Mouse (Mus musculus): ENCODE data around the gene Hspe1. TPM values are rescaled to one million over a fixed set of nuclear protein-coding genes. Genes with fewer than 3 reads are reported as not detected.

The Hspe1 gene
- polyA plus RNA-seq, 1 experiment from 2014 or later, result 512 TPM

DNA sequence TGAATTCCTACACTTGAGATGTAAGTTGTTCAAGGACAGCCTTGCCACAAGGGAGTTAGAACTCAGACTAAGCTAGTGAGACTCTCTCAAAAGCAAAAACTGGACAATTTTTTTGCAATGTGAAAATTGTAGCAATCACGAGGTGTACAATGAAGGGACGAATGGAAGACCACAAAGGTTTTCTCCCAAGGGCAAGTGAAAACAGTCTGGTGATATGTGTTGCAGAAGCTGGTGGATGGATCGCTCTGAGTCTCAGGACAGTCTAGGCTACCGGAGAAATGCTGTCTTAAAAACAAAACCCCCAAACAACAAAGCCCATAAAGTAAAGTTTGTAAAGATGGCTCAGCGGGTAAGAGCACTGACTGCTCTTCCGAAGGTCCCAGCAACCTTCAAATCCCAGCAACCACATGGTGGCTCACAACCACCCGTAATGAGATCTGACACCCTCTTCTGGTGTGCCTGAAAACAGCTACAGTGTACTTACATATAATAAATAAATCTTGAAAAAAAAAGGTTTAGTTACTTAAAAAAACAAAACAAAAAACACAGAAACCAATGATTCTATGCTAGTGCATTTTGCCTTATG lies 2.1 kb upstream of the Hspe1 start:
- peaks cover 56% of the 10 kb centered on the region for H3K36me3 ChIP-seq
- no peak for ATAC-seq (ENCODE audit: insufficient number of reproducible peaks, insufficient read depth, low FRiP score, low TSS enrichment, low read depth)
- WGBS, result 49% methylated on average over 7 of the region's 7 CpGs
- peak overlapping the region; percentile 94; the same call in 1 of the 2 replicates for H3K9ac ChIP-seq (replicated peaks)
- H3K4me3 ChIP-seq (replicated peaks), result peak overlapping the region; percentile 92
- no peak overlapping the region for H3K27ac ChIP-seq
- H3K27me3 ChIP-seq, result no peaks in the 10 kb centered on the region
- H3K9me3 ChIP-seq, result no peaks in the 10 kb centered on the region
- peak overlapping the region; percentile 90 for H3K4me2 ChIP-seq
- H3K4me1 ChIP-seq (replicated peaks), result peaks cover 29% of the 10 kb centered on the region

GRCm38 (mm10) chr1:55086868-55087400 lies 998 bp upstream of the Hspe1 start:
- Histone ChIP-seq H3K4me3 (replicated peaks) (peak overlapping the region; percentile 92), H3K9me3 (no peaks in the 10 kb centered on the region), H3K4me2 (peak overlapping the region; percentile 90), H3K9ac (replicated peaks) (peak overlapping the region; percentile 94), H3K4me1 (replicated peaks) (peaks cover 29% of the 10 kb centered on the region), H3K27ac (peak overlapping the region; percentile 95), H3K36me3 (peaks cover 54% of the 10 kb centered on the region), H3K27me3 (no peaks in the 10 kb centered on the region)
- under 1% methylated on average over 13 of the region's 13 CpGs for WGBS
- no peak for ATAC-seq (ENCODE audit: insufficient number of reproducible peaks, insufficient read depth, low FRiP score, low TSS enrichment, low read depth)

GRCm38 (mm10) chr1:55087401-55087904 lies 479 bp upstream of the Hspe1 start:
- Histone ChIP-seq H3K9me3 (no peaks in the 10 kb centered on the region), H3K36me3 (peaks cover 54% of the 10 kb centered on the region), H3K4me3 (replicated peaks) (peak overlapping the region; percentile 92), H3K27ac (peak overlapping the region; percentile 95), H3K4me1 (replicated peaks) (peaks cover 29% of the 10 kb centered on the region), H3K9ac (replicated peaks) (peak overlapping the region; percentile 94), H3K4me2 (peak overlapping the region; percentile 90), H3K27me3 (no peaks in the 10 kb centered on the region)
- ATAC-seq (ENCODE audit: insufficient number of reproducible peaks, insufficient read depth, low FRiP score, low TSS enrichment, low read depth), result peak; percentile 58
- under 1% methylated on average over 52 of the region's 57 CpGs for WGBS

DNA sequence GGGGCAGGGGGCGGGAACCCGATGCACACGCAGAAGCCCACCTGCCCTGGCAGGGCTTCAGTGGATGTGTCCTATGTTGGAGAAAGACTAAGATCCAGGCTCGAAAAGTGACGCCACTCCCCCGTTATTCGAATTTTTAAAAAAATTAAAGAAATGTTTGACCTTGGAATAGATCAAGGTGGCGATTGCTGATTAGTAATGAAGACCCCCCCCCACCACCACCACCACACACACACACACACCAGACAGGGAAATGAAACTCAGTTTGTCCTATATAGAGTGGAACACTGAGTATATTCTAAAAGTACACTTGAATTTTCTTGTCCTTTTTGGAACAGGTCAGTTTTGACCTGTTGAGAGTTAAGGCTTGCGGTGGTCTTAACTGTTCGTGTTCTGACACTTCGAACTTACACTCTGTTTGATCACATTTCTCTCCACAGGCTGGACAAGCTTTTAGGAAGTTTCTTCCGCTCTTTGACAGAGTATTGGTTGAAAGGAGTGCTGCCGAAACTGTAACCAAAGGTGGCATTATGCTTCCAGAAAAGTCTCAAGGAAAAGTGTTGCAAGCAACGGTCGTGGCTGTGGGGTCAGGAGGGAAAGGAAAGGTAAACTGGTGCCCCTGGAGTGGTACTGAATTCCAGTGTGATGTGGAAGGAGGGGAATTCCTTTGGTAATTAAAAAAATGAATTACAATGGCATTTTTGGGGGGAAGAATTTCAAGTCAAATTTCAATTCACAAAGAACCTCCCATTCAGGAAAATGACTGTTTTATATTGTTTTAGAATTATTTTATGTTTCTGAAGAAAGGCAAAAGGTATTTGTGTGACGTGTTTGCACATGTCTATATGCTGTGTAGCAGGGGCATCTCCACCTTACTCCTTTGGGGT lies 922 bp downstream of the Hspe1 start:
- Histone ChIP-seq H3K36me3 (peaks cover 45% of the 10 kb centered on the region), H3K4me1 (replicated peaks) (peaks cover 29% of the 10 kb centered on the region), H3K27me3 (no peaks in the 10 kb centered on the region), H3K4me3 (replicated peaks) (peak overlapping the region; percentile 92), H3K9me3 (no peaks in the 10 kb centered on the region), H3K27ac (peak overlapping the region; percentile 95), H3K4me2 (peak overlapping the region; percentile 75), H3K9ac (replicated peaks) (peak overlapping the region; percentile 76)
- no peak for ATAC-seq (ENCODE audit: insufficient number of reproducible peaks, insufficient read depth, low FRiP score, low TSS enrichment, low read depth)
- 7% methylated on average over 16 of the region's 16 CpGs for WGBS

DNA sequence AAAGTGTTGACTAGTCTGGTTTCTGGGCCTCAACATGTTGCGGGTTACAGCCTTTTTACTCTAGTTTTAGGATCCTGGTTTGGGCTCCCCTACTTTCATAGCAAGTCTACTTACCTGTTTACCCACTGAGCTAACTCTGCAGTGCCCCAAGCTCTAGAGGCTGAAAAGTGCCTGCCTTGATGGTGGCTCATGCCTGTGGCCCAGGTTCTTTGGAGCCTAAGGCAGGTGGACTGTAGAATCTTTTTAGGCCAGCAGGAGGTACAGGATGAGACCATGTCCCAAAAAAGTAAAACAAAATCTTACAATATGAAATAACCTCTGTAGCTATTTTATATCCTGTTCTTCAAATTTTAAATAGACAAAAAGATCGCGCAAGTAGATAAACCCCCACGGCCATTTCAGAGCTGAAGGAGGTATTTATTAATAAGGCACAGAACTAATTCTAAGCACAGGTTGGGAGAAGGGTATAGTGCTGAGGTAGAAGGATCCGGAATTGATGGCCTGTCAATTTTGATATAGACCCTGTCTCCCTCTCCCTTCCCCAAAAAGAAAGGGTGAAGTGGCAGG lies 1.6 kb downstream of the Hspe1 start:
- H3K9ac ChIP-seq (replicated peaks), result peak overlapping the region; percentile 76; the same call in 1 of the 2 replicates

GRCm38 (mm10) chr1:55092056-55092455 lies 4.1 kb downstream of the Hspe1 start:
- WGBS, result 87% methylated on average over 2 of the region's 2 CpGs
- ATAC-seq (ENCODE audit: insufficient number of reproducible peaks, insufficient read depth, low FRiP score, low TSS enrichment, low read depth), result no peak
- Histone ChIP-seq H3K9me3 (no peaks in the 10 kb centered on the region), H3K36me3 (peaks cover 24% of the 10 kb centered on the region), H3K4me1 (replicated peaks) (peaks cover 10% of the 10 kb centered on the region), H3K4me2 (no peak overlapping the region), H3K4me3 (replicated peaks) (no peak overlapping the region), H3K9ac (replicated peaks) (no peak overlapping the region), H3K27me3 (no peaks in the 10 kb centered on the region), H3K27ac (no peak overlapping the region)

More for the DNA sequence above, 1.6 kb downstream of the Hspe1 start:
- H3K4me2 ChIP-seq, result peak overlapping the region; percentile 75
- H3K36me3 ChIP-seq, result peaks cover 38% of the 10 kb centered on the region
- H3K4me1 ChIP-seq (replicated peaks), result peaks cover 29% of the 10 kb centered on the region
- H3K27ac ChIP-seq, result no peak overlapping the region
- H3K9me3 ChIP-seq, result no peaks in the 10 kb centered on the region
- H3K27me3 ChIP-seq, result no peaks in the 10 kb centered on the region
- no peak for ATAC-seq (ENCODE audit: insufficient number of reproducible peaks, insufficient read depth, low FRiP score, low TSS enrichment, low read depth)
- peak overlapping the region; percentile 92 for H3K4me3 ChIP-seq (replicated peaks)
- 86% methylated on average over 5 of the region's 5 CpGs for WGBS

DNA sequence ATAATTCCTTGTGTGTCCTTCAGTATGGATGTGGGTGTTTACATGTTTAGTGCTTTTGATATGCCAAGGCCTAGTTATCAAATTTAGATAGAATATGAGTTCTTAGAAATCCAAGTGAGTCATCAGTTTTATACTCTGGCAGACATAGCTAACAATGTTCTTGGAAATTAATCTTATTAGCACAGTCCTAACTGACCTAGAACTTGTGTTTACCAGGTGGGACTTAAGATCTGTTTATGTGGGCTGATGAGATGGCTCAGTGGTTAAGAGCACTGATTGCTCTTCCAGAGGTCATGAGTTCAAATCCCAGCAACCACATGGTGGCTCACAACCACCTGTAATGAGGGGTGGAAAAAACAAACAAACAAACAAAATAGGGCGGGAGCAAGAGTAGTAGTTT lies 4.5 kb downstream of the Hspe1 start:
- no peak for ATAC-seq (ENCODE audit: insufficient number of reproducible peaks, insufficient read depth, low FRiP score, low TSS enrichment, low read depth)

DNA sequence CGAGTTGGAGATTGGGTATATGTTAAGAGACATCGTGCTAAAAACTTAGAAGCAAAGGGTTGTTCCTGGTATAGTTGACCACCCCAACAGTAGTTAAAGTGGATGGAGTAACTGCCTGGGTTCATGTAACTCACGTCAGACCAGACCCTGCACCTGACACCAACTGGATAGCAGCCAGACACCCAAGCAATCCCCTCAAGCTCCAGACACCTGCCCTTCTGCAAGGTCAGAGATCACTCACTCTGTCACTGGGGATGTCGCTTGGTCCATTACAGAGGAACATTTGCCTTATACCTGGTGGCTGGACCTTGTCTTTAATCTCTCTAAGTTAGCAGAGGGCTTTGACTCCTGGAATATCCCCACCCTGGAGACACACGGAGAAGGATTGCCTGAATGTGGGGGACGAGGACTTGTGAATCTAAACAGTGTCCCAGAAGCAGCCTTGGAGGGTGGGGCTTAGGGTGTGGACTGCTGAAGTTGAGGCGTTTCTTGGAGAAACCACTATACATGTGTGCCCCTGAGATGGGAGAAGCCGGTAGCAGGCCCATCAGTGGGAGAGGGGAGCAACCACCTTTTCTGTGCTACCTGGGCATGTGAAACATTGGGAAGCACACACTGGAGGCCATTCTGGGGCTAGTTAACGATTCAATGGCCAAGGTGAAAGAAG lies 19.1 kb downstream of the Hspe1 start:
- WGBS, result 82% methylated on average over 9 of the region's 9 CpGs
- Histone ChIP-seq H3K4me3 (replicated peaks) (no peak overlapping the region), H3K4me1 (replicated peaks) (no peaks in the 10 kb centered on the region), H3K9ac (replicated peaks) (no peak overlapping the region), H3K9me3 (no peaks in the 10 kb centered on the region), H3K27ac (no peak overlapping the region), H3K4me2 (no peak overlapping the region), H3K27me3 (no peaks in the 10 kb centered on the region), H3K36me3 (no peaks in the 10 kb centered on the region)
- ATAC-seq (ENCODE audit: insufficient number of reproducible peaks, insufficient read depth, low FRiP score, low TSS enrichment, low read depth), result no peak

More for the DNA sequence above, 4.5 kb downstream of the Hspe1 start:
- no peak overlapping the region for H3K9ac ChIP-seq (replicated peaks)
- no peak overlapping the region for H3K27ac ChIP-seq
- peaks cover 10% of the 10 kb centered on the region for H3K4me1 ChIP-seq (replicated peaks)
- H3K4me3 ChIP-seq (replicated peaks), result no peak overlapping the region
- H3K9me3 ChIP-seq, result no peaks in the 10 kb centered on the region
- H3K27me3 ChIP-seq, result no peaks in the 10 kb centered on the region
- H3K4me2 ChIP-seq, result no peak overlapping the region
- H3K36me3 ChIP-seq, result peaks cover 24% of the 10 kb centered on the region
- 62% methylated on average over 1 of the region's 1 CpGs for WGBS

GRCm38 (mm10) chr1:55107644-55108043 lies 19.7 kb downstream of the Hspe1 start:
- Histone ChIP-seq H3K4me1 (replicated peaks) (no peaks in the 10 kb centered on the region), H3K4me3 (replicated peaks) (no peak overlapping the region), H3K4me2 (no peak overlapping the region), H3K9me3 (no peaks in the 10 kb centered on the region), H3K9ac (replicated peaks) (no peak overlapping the region), H3K27me3 (no peaks in the 10 kb centered on the region), H3K27ac (no peak overlapping the region), H3K36me3 (no peaks in the 10 kb centered on the region)
- no peak for ATAC-seq (ENCODE audit: insufficient number of reproducible peaks, insufficient read depth, low FRiP score, low TSS enrichment, low read depth)
- WGBS, result 93% methylated on average over 1 of the region's 1 CpGs

DNA sequence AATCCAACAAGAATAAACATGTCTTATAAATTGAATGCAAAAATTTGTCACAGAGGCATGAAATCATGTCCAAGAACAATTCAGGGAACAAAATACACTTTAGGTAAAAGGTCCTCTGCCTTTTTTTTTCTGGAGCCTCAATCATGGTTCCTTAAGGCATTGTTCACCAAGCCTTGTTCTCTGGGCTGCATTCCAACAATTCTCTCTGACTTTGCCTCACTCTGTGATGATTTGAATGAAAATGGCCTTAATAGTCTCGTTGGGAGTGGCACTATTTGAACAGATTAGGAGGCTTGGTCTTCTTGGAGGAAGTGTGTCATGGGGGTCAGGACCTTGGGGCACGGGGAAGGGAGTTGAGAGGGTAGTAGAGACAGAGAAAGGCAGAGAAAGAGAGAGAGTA lies 20.5 kb downstream of the Hspe1 start:
- Histone ChIP-seq H3K36me3 (no peaks in the 10 kb centered on the region), H3K4me3 (replicated peaks) (no peak overlapping the region), H3K27ac (no peak overlapping the region), H3K27me3 (no peaks in the 10 kb centered on the region), H3K9me3 (no peaks in the 10 kb centered on the region), H3K4me1 (replicated peaks) (no peaks in the 10 kb centered on the region), H3K4me2 (no peak overlapping the region), H3K9ac (replicated peaks) (no peak overlapping the region)
- no peak for ATAC-seq (ENCODE audit: insufficient number of reproducible peaks, insufficient read depth, low FRiP score, low TSS enrichment, low read depth)
- WGBS, result 69% methylated on average over 2 of the region's 2 CpGs

Data from limb, embryonic 12.5 days (tissue).